Mouse (Mus musculus): Measurements from ENCODE around the gene Col25a1. TPM values are rescaled to one million over a fixed set of nuclear protein-coding genes. Genes with fewer than 3 reads are reported as not detected.

The Col25a1 gene
- polyA plus RNA-seq, 1 experiment from 2014 or later: 10.0 TPM

DNA sequence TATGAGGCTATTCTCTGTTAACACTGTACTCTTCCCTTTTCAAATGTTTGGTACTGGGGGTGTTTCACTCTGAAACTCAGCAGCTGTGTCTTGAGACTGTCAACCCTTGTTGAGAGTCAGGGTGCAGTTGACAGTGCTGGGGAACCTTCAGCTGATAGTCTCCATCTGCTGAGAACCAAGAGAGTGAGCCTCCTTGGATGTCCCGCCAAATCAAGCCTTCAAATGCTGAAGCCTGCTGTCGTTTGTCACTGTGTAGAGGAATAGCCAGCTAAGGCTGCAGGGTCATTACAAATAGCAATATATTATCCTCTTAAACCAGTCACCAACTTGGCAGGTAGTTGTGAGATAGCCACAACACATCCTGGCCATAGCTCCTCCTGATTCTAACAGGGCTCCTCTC is 129.0 kb downstream of the Col25a1 start:
- H3K27ac ChIP-seq: no peak overlapping the region
- WGBS: 87% methylated on average over 2 of the region's 2 CpGs
- no peaks in the 10 kb centered on the region for H3K4me1 ChIP-seq
- H3K9me3 ChIP-seq (replicated peaks): no peaks in the 10 kb centered on the region
- no peak overlapping the region for H3K4me3 ChIP-seq
- no peaks in the 10 kb centered on the region for H3K36me3 ChIP-seq
- H3K4me2 ChIP-seq (replicated peaks): no peak overlapping the region
- ATAC-seq (ENCODE audit: low FRiP score): no peak
- H3K9ac ChIP-seq: no peak overlapping the region
- no peaks in the 10 kb centered on the region for H3K27me3 ChIP-seq

DNA sequence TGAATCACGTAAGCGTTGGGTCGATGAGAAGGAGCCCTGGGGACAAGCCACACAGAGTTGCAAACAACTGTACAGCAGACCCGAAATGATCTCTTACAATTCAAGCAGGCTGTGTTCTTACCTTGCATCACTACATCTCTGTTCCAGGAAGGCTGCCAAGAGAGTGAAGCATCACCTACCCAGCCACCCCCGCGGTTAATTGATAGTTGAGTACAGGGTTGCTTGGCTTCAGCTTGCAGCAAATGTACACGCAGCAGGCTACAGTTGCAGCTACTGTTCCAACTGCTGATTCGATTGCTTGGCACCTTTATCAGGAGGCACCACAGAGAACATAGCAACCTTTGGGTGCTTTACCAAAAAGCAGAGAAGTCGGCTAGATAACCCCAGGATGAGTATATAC is 133.8 kb downstream of the Col25a1 start:
- Histone ChIP-seq H3K36me3 (no peaks in the 10 kb centered on the region), H3K9ac (no peak overlapping the region), H3K4me2 (replicated peaks) (no peak overlapping the region), H3K4me1 (no peaks in the 10 kb centered on the region), H3K9me3 (replicated peaks) (no peaks in the 10 kb centered on the region), H3K27ac (no peak overlapping the region), H3K27me3 (no peaks in the 10 kb centered on the region), H3K4me3 (no peak overlapping the region)
- 86% methylated on average over 9 of the region's 9 CpGs for WGBS
- no peak for ATAC-seq (ENCODE audit: low FRiP score)

DNA sequence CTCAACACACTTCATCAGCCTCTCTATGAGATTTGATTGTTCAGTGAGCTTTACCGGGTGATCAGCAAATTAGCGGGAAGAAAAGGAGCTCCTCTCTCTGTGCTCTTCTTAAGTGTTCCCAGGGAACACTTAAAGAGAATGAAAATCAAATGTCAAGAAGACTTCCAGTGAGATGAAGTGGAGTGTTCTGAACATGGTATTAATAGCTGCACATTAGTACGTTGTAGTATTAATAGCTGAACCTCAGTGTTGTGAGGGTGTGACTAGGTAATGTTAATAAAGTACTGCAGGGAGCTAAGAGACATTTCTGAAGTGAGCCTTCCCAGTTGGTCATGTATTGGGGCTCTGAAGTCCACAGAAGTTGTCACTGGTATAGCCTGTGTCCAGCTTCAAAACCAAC is 139.2 kb downstream of the Col25a1 start:
- H3K36me3 ChIP-seq: no peaks in the 10 kb centered on the region
- H3K27me3 ChIP-seq: no peaks in the 10 kb centered on the region
- H3K4me3 ChIP-seq: no peak overlapping the region
- no peaks in the 10 kb centered on the region for H3K9me3 ChIP-seq (replicated peaks)
- H3K4me2 ChIP-seq (replicated peaks): no peak overlapping the region
- no peak for ATAC-seq (ENCODE audit: low FRiP score)
- no peak overlapping the region for H3K27ac ChIP-seq
- H3K4me1 ChIP-seq: no peaks in the 10 kb centered on the region
- WGBS: 87% methylated on average over 3 of the region's 3 CpGs
- H3K9ac ChIP-seq: no peak overlapping the region

DNA sequence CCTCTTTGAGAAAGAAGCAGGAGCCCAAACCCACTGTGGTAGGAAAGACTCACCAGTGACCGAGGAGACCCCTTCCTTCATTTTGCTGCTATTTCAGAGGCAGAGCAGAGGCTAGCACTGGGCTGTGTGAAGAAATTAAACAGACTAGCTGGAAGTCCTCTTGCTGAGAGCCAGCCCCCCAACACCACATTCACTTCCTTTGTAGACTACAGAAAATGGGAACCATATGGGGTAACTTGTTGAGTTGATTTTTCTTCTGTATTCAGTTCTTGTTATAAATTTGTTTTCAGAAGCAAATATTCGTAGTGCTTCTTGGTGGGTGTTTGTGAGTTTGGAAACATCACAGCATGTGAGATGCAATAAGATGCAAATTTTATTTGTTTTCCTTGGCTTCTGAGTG is 142.6 kb downstream of the Col25a1 start:
- Histone ChIP-seq H3K4me2 (replicated peaks) (no peak overlapping the region), H3K27me3 (no peaks in the 10 kb centered on the region), H3K27ac (no peak overlapping the region), H3K36me3 (no peaks in the 10 kb centered on the region), H3K4me1 (peaks cover 7% of the 10 kb centered on the region), H3K4me3 (no peak overlapping the region), H3K9ac (no peak overlapping the region), H3K9me3 (replicated peaks) (no peaks in the 10 kb centered on the region)
- ATAC-seq (ENCODE audit: low FRiP score): no peak
- WGBS: 72% methylated on average over 2 of the region's 2 CpGs

DNA sequence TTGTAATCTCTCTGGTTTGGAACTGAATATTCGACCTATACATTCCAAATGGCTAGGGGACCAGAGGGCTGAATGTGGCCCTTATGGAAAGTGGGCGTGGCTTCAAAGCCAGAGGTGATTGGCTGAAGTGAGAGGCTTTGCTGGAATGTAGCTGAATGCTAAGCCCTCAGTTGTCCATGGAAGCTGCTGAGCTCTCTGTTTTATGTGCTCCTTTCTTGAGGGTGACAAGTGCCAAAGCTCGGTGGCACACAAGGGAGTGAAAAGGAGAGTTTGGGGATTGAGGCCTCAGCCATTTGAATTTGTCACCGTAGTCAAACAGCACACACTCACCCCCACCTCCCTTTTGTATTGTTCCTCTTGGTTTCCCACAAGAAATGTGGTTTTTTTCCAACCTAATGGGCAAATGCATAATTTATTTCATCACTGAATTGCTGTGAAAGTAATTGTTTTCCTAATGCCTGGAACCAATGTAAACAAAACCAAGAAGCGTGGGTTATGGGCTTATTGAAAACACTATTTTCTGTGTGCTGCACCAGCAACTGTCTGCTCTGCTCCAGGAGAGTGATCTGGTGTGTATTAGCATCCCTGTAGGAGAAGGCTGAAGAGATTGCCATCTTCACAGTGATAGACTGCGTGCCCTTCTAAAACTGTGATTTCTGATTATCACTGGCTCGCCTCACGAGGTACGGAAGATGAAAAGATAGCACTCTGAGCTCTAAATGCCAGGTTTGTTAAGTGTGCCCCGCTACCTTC is 147.2 kb downstream of the Col25a1 start:
- Histone ChIP-seq H3K36me3 (no peaks in the 10 kb centered on the region), H3K9me3 (replicated peaks) (no peaks in the 10 kb centered on the region), H3K4me3 (no peak overlapping the region), H3K4me2 (replicated peaks) (no peak overlapping the region), H3K27me3 (no peaks in the 10 kb centered on the region), H3K9ac (no peak overlapping the region), H3K27ac (peak overlapping the region; percentile 3; the same call in 1 of the 2 replicates), H3K4me1 (peaks cover 13% of the 10 kb centered on the region)
- WGBS: 52% methylated on average over 10 of the region's 10 CpGs
- peak; percentile 78 for ATAC-seq (ENCODE audit: low FRiP score)

DNA sequence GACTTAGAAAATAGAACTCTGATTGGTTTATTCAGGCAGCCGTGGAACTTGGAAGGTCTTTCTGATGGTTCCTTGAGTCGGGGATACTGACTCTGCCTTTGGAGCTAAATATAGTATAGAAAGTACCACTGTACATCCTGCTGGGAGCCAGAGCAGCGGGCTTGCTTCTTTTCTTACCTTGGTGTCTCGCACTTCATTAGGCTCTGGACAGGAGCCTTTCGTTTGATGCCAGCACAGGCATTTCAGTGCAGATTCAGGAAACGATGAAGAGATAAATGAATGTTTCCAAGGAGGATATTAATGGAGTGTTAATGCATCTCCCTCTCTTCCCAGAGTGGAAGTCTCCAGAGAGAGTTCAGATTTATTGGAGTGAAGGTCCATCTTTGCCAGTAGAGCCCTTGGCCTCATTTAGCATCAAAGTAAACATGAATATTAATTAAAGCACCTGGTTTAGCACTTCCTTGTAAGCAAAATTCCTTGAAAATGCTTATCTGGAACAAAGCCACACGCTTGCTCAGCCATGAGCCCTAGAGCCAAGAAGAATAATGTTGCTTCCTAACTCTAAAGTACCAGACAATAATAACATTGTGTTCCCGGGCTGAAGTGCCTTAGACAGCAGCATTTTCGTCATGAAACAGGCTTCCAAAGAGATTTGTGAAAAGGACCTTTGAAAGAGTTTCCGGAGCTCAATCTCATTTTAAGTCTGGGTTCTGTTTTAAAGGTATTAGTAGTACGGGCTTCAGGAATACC is 151.9 kb downstream of the Col25a1 start:
- Histone ChIP-seq H3K36me3 (no peaks in the 10 kb centered on the region), H3K27ac (no peak overlapping the region), H3K4me1 (peaks cover 10% of the 10 kb centered on the region), H3K4me3 (no peak overlapping the region), H3K9ac (no peak overlapping the region), H3K27me3 (no peaks in the 10 kb centered on the region), H3K4me2 (replicated peaks) (no peak overlapping the region), H3K9me3 (replicated peaks) (no peaks in the 10 kb centered on the region)
- 66% methylated on average over 11 of the region's 11 CpGs for WGBS
- ATAC-seq (ENCODE audit: low FRiP score): no peak

DNA sequence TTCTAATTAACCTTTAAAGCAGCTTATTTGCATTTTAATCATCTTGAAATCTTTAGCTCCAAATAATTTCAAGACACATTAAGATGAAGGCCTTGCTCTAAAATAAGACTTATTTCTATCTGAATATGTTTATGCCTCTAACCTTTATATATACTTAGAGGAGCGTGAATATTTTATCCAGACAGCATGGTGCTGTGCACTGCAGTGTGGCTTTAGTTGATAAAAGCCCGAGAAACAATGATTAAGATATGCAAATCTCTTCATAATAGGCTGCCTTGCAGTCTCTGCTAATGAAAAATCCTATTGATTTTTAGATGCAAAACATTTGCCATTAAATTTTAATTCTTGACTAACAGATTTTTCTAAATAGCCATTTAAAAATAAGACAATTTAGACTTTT is 156.8 kb downstream of the Col25a1 start:
- Histone ChIP-seq H3K9me3 (replicated peaks) (no peaks in the 10 kb centered on the region), H3K9ac (no peak overlapping the region), H3K36me3 (no peaks in the 10 kb centered on the region), H3K4me2 (replicated peaks) (no peak overlapping the region), H3K27me3 (no peaks in the 10 kb centered on the region), H3K4me3 (no peak overlapping the region), H3K4me1 (peaks cover 10% of the 10 kb centered on the region), H3K27ac (no peak overlapping the region)
- no peak for ATAC-seq (ENCODE audit: low FRiP score)
- whole genome bisulfite sequencing: 63% methylated on average over 2 of the region's 2 CpGs

DNA sequence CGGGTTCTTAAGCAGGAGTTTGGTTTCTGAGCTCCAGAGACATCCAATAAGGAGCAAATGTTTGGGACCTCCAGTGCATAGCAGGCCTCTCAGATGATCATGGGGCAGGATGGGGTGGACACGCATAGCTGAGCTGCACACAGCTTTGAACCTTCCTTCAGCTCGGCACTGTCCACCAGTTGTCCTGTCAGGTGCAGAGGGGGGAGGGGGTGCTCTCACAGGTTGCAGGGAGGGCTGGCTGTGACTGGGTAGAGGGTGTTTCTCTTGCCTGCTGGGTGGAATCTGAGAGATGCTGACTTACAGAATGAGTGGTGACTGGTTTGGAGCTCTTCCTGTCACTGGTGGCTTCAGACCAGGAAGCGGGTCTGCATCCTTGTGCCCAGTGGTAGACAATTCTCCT is 157.5 kb downstream of the Col25a1 start:
- H3K27ac ChIP-seq: no peak overlapping the region

DNA sequence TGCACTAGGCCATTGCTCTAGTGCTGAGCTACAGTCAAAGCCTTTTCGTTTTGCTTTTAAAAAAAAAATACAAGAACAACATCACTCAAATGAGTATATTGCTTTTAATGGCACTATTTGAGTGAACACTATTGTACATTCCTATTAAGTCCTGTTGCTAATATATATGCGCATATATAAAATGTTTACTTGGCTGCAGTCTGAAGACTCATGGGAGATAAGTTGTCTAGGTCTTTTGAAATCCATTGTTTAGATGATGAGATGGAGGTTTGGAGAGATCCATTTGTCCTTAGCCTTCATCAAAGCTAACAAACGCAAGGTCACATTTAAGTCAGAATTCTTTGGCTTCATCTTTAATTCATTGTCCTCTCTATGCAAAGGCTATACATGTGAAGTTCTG is 157.9 kb downstream of the Col25a1 start:
- H3K27me3 ChIP-seq: no peaks in the 10 kb centered on the region
- no peak overlapping the region for H3K9ac ChIP-seq
- peaks cover 7% of the 10 kb centered on the region; the same call in 1 of the 2 replicates for H3K4me1 ChIP-seq
- 73% methylated on average over 3 of the region's 3 CpGs for WGBS
- no peak overlapping the region for H3K27ac ChIP-seq
- H3K4me3 ChIP-seq: no peak overlapping the region
- peak; percentile 30; the same call in 1 of the 2 replicates for ATAC-seq (ENCODE audit: low FRiP score)
- no peaks in the 10 kb centered on the region for H3K9me3 ChIP-seq (replicated peaks)
- H3K4me2 ChIP-seq (replicated peaks): no peak overlapping the region
- H3K36me3 ChIP-seq: no peaks in the 10 kb centered on the region

More for the DNA sequence above, 157.5 kb downstream of the Col25a1 start:
- H3K4me3 ChIP-seq: no peak overlapping the region
- no peaks in the 10 kb centered on the region for H3K9me3 ChIP-seq (replicated peaks)
- peaks cover 7% of the 10 kb centered on the region; the same call in 1 of the 2 replicates for H3K4me1 ChIP-seq
- ATAC-seq (ENCODE audit: low FRiP score): peak; percentile 47; the same call in 1 of the 2 replicates
- no peak overlapping the region for H3K4me2 ChIP-seq (replicated peaks)
- no peak overlapping the region for H3K9ac ChIP-seq
- no peaks in the 10 kb centered on the region for H3K36me3 ChIP-seq
- H3K27me3 ChIP-seq: no peaks in the 10 kb centered on the region
- WGBS: 77% methylated on average over 4 of the region's 4 CpGs

DNA sequence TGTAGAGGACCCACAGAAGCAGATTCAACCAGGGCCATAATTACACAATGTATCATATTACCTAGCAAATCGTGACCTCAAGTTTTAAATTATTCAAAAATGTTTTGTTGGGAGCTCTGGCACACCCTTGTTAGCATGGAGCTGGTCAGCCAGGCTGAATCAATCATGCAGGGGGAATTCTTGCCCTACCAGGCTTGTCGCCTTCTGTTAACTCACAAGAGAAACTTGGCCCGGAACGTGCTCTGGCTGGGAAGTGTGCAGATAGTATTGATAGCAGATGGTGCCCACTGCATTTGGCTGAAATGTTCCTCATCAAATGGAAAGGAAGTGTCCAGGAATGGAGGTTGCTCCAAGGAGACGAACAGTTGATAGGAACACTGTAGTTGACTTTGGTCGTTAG is 158.9 kb downstream of the Col25a1 start:
- H3K9ac ChIP-seq: no peak overlapping the region
- no peak overlapping the region for H3K27ac ChIP-seq
- 59% methylated on average over 6 of the region's 6 CpGs for WGBS
- H3K9me3 ChIP-seq (replicated peaks): no peaks in the 10 kb centered on the region
- H3K36me3 ChIP-seq: no peaks in the 10 kb centered on the region
- no peak overlapping the region for H3K4me3 ChIP-seq
- no peaks in the 10 kb centered on the region for H3K27me3 ChIP-seq
- no peak for ATAC-seq (ENCODE audit: low FRiP score)
- H3K4me2 ChIP-seq (replicated peaks): no peak overlapping the region
- peaks cover 7% of the 10 kb centered on the region; the same call in 1 of the 2 replicates for H3K4me1 ChIP-seq

DNA sequence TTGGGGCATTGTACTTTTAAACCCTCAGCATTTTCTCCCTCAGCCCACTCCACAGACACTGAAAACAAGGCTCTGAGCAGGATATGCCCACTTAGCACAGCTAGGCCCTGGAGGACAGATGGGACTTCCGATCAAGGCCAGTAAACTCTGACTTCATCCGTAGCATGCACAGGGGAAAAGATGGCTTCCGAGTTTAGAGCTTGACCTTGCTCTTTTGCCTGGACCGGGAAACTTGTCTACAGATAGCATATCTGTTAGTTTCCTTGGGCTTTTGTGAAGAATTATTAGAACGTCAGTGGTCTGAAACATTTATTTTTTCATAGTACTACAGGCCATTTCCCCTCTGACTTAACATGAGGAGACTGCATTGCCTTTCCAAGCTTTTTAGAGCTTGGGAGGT is 159.4 kb downstream of the Col25a1 start:
- Histone ChIP-seq H3K4me1 (peaks cover 7% of the 10 kb centered on the region; the same call in 1 of the 2 replicates), H3K36me3 (no peaks in the 10 kb centered on the region)
- WGBS: 94% methylated on average over 5 of the region's 5 CpGs

DNA sequence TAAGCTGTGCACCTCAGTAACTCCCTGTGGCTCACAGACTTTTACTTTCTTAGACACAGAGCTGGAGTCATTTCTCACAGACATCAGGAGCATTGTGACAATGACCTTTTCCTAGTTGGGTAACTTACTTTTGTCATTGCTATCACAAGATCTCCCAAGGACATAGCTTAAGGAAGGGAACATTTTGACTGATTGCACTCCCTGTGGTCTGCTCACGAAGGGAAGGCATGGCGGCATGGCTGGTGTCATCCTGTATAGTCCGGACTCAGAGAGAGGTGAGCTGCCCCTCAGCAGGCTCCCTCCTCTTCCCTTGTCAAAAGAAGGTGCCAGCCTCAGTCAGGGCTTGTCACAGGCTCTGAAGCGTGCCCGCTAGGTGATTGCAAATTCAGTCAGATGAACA is 160.6 kb downstream of the Col25a1 start:
- whole genome bisulfite sequencing: 73% methylated on average over 5 of the region's 5 CpGs
- Histone ChIP-seq H3K4me1 (peaks cover 7% of the 10 kb centered on the region; the same call in 1 of the 2 replicates), H3K9me3 (replicated peaks) (no peaks in the 10 kb centered on the region), H3K36me3 (no peaks in the 10 kb centered on the region), H3K4me3 (no peak overlapping the region), H3K9ac (no peak overlapping the region), H3K27ac (no peak overlapping the region), H3K27me3 (no peaks in the 10 kb centered on the region), H3K4me2 (replicated peaks) (no peak overlapping the region)
- ATAC-seq (ENCODE audit: low FRiP score): no peak

More for the DNA sequence above, 159.4 kb downstream of the Col25a1 start:
- Histone ChIP-seq H3K9ac (no peak overlapping the region), H3K9me3 (replicated peaks) (no peaks in the 10 kb centered on the region), H3K4me3 (no peak overlapping the region), H3K4me2 (replicated peaks) (no peak overlapping the region), H3K27ac (no peak overlapping the region), H3K27me3 (no peaks in the 10 kb centered on the region)
- no peak for ATAC-seq (ENCODE audit: low FRiP score)

Measured in hindbrain, embryonic 12.5 days (tissue).